Mouse (Mus musculus) cerebellum, adult 2 months (tissue): ENCODE results near the gene Coro2b.

Experiments
- CTCF ChIP-seq: fragments of 200-500 bp; IDR thresholded peaks from 2 replicates; pipeline ENCODE4 v1.5.1; 2011; ENCODE audit warnings: low read depth, mild to moderate bottlenecking, control low read depth, low read length, moderate library complexity, borderline replicate concordance; ENCODE audit not compliant: insufficient read depth
- POLR2A ChIP-seq: fragments of 200-500 bp; IDR thresholded peaks from 2 replicates; pipeline ENCODE4 v1.6.1; 2011; ENCODE audit warnings: low read length, control low read depth, borderline replicate concordance; ENCODE audit not compliant: insufficient read depth

DNA sequence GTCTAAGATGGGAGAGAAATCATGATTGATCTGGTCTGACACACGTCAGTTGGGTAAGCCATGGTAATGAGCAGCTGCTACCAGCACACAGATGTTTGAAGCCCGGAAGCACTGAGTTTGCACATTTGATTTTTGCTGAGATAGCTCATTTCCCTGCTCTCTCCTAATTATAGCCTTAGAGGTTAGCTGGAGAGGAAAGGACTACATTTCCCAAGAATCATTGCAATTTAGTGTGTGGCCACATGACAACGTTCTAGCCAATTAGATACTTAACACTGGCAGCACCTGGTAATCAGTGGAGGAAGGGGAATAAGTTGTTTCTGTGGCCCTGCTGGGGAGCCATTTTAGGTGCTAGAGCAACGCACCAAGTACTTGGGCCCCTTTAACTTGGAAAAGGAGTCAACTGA is 26.3 kb downstream of the Coro2b start:
- TF ChIP-seq CTCF (no peak), POLR2A (no peak)
